Mouse (Mus musculus) heart, embryonic 11.5 days (tissue): ENCODE results near the gene Pim1. TPM values are rescaled to one million over a fixed set of nuclear protein-coding genes. Genes with fewer than 3 reads are reported as not detected.

Experiments
- ATAC-seq: fragments of 200-750 bp; cut with Nextera tagmentation; replicated peaks from 2 replicates; pipeline ENCODE4 v1.8.0; 2017; ENCODE audit warnings: moderate library complexity; ENCODE audit not compliant: insufficient number of reproducible peaks, low FRiP score, low TSS enrichment
- H3K27ac ChIP-seq: fragments of 300-500 bp; sonication (generic); 2 replicates; pipeline ENCODE4 v1.5.1; 2014; ENCODE audit warnings: mild to moderate bottlenecking, low read depth, low read length
- H3K27me3 ChIP-seq: fragments of 300-500 bp; sonication (generic); 2 replicates; pipeline ENCODE4 v1.6.1; 2014; ENCODE audit warnings: mild to moderate bottlenecking, low read length, mixed read lengths; ENCODE audit not compliant: control insufficient read depth, insufficient read depth
- H3K36me3 ChIP-seq: fragments of 300-500 bp; sonication (generic); 2 replicates; pipeline ENCODE4 v1.6.1; 2014; ENCODE audit warnings: mild to moderate bottlenecking, low read length, moderate library complexity, mixed read lengths; ENCODE audit not compliant: control insufficient read depth, insufficient read depth
- H3K4me1 ChIP-seq: fragments of 300-500 bp; sonication (generic); 2 replicates; pipeline ENCODE4 v1.6.1; 2014; ENCODE audit warnings: low read length; ENCODE audit not compliant: control insufficient read depth, insufficient read depth
- H3K4me2 ChIP-seq: fragments of 300-500 bp; sonication (generic); 2 replicates; pipeline ENCODE4 v1.6.1; 2014; ENCODE audit warnings: mild to moderate bottlenecking, moderate library complexity
- H3K4me3 ChIP-seq: fragments of 300-500 bp; sonication (generic); 2 replicates; pipeline ENCODE4 v1.5.1; 2014; ENCODE audit warnings: low read depth, low read length
- H3K9ac ChIP-seq: fragments of 300-500 bp; sonication (generic); 2 replicates; pipeline ENCODE4 v1.6.1; 2014; ENCODE audit warnings: mild to moderate bottlenecking, low read depth, low read length, moderate library complexity
- H3K9me3 ChIP-seq: fragments of 300-500 bp; sonication (generic); replicated peaks from 2 replicates; pipeline ENCODE4 v1.6.1; 2016; ENCODE audit warnings: low read length; ENCODE audit not compliant: control insufficient read depth
- WGBS: fragments of 180-500 bp; shearing (Covaris S2); extraction: QIAGEN DNeasy Blood & Tissue Kit; methylation state at CpG from one replicate; pipeline ENCODE4 v1.1.7; 2014; ENCODE audit not compliant: insufficient replicate concordance; 5-methylcytosine and 5-hydroxymethylcytosine counted together
- polyA plus RNA-seq: library from polyadenylated mRNA; unstranded; fragments of >200 nt; fragmentation: Nextera tagmentation; extraction: Ambion mirVana; gene quantifications from 2 replicates; pipeline ENCODE4 v1.2.1, GENCODE M21; 2014

The Pim1 gene
- polyA plus RNA-seq, 1 experiment from 2014 or later, result 27.3 TPM

- Histone ChIP-seq H3K4me3 (no peak overlapping the region), H3K4me2 (no peak overlapping the region), H3K9ac (no peak overlapping the region), H3K9me3 (no peaks in the 10 kb centered on the region), H3K36me3 (no peaks in the 10 kb centered on the region), H3K4me1 (peaks cover 8% of the 10 kb centered on the region), H3K27ac (no peak overlapping the region), H3K27me3 (no peaks in the 10 kb centered on the region)
- WGBS, result 89% methylated on average over 2 of the region's 2 CpGs
- ATAC-seq, result no peak
Measured at GRCm38 (mm10) chr17:29474036-29474435, 16.5 kb upstream of the Pim1 start.

- Histone ChIP-seq H3K9ac (no peak overlapping the region), H3K4me3 (no peak overlapping the region), H3K9me3 (no peaks in the 10 kb centered on the region), H3K27ac (no peak overlapping the region), H3K36me3 (no peaks in the 10 kb centered on the region), H3K4me1 (peaks cover 6% of the 10 kb centered on the region), H3K4me2 (no peak overlapping the region), H3K27me3 (no peaks in the 10 kb centered on the region)
- no peak for ATAC-seq
- 88% methylated on average over 3 of the region's 3 CpGs for whole genome bisulfite sequencing
Measured at GRCm38 (mm10) chr17:29475142-29475541, 15.4 kb upstream of the Pim1 start.

GRCm38 (mm10) chr17:29476461-29476860 is 14.1 kb upstream of the Pim1 start:
- H3K27ac ChIP-seq, result no peak overlapping the region
- ATAC-seq, result no peak
- H3K36me3 ChIP-seq, result no peaks in the 10 kb centered on the region
- no peaks in the 10 kb centered on the region for H3K27me3 ChIP-seq
- no peaks in the 10 kb centered on the region for H3K9me3 ChIP-seq
- no peak overlapping the region for H3K9ac ChIP-seq
- H3K4me1 ChIP-seq, result no peaks in the 10 kb centered on the region
- WGBS, result 69% methylated on average over 4 of the region's 4 CpGs
- H3K4me2 ChIP-seq, result no peak overlapping the region
- H3K4me3 ChIP-seq, result no peak overlapping the region

GRCm38 (mm10) chr17:29477357-29477756 is 13.2 kb upstream of the Pim1 start:
- Histone ChIP-seq H3K9ac (no peak overlapping the region), H3K4me1 (no peaks in the 10 kb centered on the region), H3K27ac (no peak overlapping the region), H3K27me3 (no peaks in the 10 kb centered on the region), H3K4me3 (no peak overlapping the region), H3K9me3 (no peaks in the 10 kb centered on the region), H3K4me2 (no peak overlapping the region), H3K36me3 (no peaks in the 10 kb centered on the region)
- no peak for ATAC-seq
- 85% methylated on average over 10 of the region's 10 CpGs for WGBS

- H3K4me2 ChIP-seq, result no peak overlapping the region
- no peaks in the 10 kb centered on the region for H3K4me1 ChIP-seq
- H3K9me3 ChIP-seq, result no peaks in the 10 kb centered on the region
- no peak for ATAC-seq
- H3K9ac ChIP-seq, result no peak overlapping the region
- no peak overlapping the region for H3K27ac ChIP-seq
- no peak overlapping the region for H3K4me3 ChIP-seq
- no peaks in the 10 kb centered on the region for H3K36me3 ChIP-seq
- 85% methylated on average over 4 of the region's 4 CpGs for WGBS
- H3K27me3 ChIP-seq, result no peaks in the 10 kb centered on the region
Measured at GRCm38 (mm10) chr17:29478271-29478670, 12.3 kb upstream of the Pim1 start.

GRCm38 (mm10) chr17:29480256-29480655 is 10.3 kb upstream of the Pim1 start:
- H3K36me3 ChIP-seq, result no peaks in the 10 kb centered on the region
- H3K27ac ChIP-seq, result no peak overlapping the region
- WGBS, result 70% methylated on average over 2 of the region's 2 CpGs
- H3K4me1 ChIP-seq, result no peaks in the 10 kb centered on the region
- no peaks in the 10 kb centered on the region for H3K27me3 ChIP-seq
- no peak for ATAC-seq
- no peaks in the 10 kb centered on the region for H3K9me3 ChIP-seq
- H3K4me3 ChIP-seq, result no peak overlapping the region
- no peak overlapping the region for H3K9ac ChIP-seq
- no peak overlapping the region for H3K4me2 ChIP-seq

- WGBS, result 90% methylated on average over 7 of the region's 7 CpGs
- Histone ChIP-seq H3K4me1 (no peaks in the 10 kb centered on the region), H3K27me3 (no peaks in the 10 kb centered on the region), H3K4me3 (no peak overlapping the region), H3K36me3 (no peaks in the 10 kb centered on the region), H3K27ac (no peak overlapping the region), H3K9me3 (no peaks in the 10 kb centered on the region; the same call in 1 of the 2 replicates), H3K4me2 (no peak overlapping the region), H3K9ac (no peak overlapping the region)
- ATAC-seq, result no peak
Measured at GRCm38 (mm10) chr17:29482632-29483031, 7.9 kb upstream of the Pim1 start.

- Histone ChIP-seq H3K4me1 (no peaks in the 10 kb centered on the region), H3K4me2 (no peak overlapping the region), H3K27me3 (no peaks in the 10 kb centered on the region), H3K27ac (no peak overlapping the region), H3K4me3 (no peak overlapping the region), H3K9ac (no peak overlapping the region), H3K9me3 (no peaks in the 10 kb centered on the region; the same call in 1 of the 2 replicates), H3K36me3 (no peaks in the 10 kb centered on the region)
- 93% methylated on average over 2 of the region's 2 CpGs for WGBS
- no peak for ATAC-seq
Measured at GRCm38 (mm10) chr17:29483282-29483681, 7.3 kb upstream of the Pim1 start.

- no peak overlapping the region for H3K4me2 ChIP-seq
- 75% methylated on average over 2 of the region's 2 CpGs for WGBS
- no peak for ATAC-seq
Measured at GRCm38 (mm10) chr17:29484431-29484830, 6.1 kb upstream of the Pim1 start.

More at GRCm38 (mm10) chr17:29484431-29484830, 6.1 kb upstream of the Pim1 start:
- no peak overlapping the region for H3K9ac ChIP-seq
- H3K9me3 ChIP-seq, result no peaks in the 10 kb centered on the region; the same call in 1 of the 2 replicates
- H3K27me3 ChIP-seq, result no peaks in the 10 kb centered on the region
- H3K4me1 ChIP-seq, result peaks cover 10% of the 10 kb centered on the region
- no peak overlapping the region for H3K27ac ChIP-seq
- H3K4me3 ChIP-seq, result no peak overlapping the region
- no peaks in the 10 kb centered on the region for H3K36me3 ChIP-seq
